Mouse (Mus musculus) induced T-regulatory cell, adult 2 months (primary cell): ENCODE data around the gene Avpr1b.
"Not testable (repeated sequence)": the region's sequence is repeated elsewhere in the genome, so short reads cannot be mapped to it uniquely, and the experiment has no call there.

Experiments
- DNase-seq: peaks from one replicate; pipeline ENCODE4 v3.0.0-alpha.2; 2012; ENCODE audit warnings: low read depth

Avpr1b gene

DNA sequence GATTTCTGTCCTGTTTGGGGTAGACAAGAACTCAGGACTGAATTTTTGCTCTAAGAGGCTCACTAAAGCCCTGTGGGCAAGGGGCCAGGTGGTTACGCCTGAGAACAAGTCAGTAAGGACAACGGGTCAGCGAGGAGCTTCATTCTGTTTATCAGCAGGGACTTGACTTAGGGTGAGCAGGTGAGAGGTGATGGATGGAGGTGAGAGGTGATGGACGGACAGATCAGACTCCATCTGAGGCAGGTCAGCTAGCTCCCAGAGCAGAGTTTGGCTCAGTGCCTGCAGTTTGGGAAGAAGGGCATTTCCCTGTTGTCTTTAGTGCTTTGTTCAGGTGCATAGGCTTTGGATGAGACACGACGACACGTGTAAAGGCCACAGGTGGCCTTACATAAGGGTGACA, 20.3 kb downstream of the Avpr1b start:
- no peak for DNase-seq

GRCm38 (mm10) chr1:131623644-131624043, 24.6 kb downstream of the Avpr1b start:
- no peak for DNase-seq

DNA sequence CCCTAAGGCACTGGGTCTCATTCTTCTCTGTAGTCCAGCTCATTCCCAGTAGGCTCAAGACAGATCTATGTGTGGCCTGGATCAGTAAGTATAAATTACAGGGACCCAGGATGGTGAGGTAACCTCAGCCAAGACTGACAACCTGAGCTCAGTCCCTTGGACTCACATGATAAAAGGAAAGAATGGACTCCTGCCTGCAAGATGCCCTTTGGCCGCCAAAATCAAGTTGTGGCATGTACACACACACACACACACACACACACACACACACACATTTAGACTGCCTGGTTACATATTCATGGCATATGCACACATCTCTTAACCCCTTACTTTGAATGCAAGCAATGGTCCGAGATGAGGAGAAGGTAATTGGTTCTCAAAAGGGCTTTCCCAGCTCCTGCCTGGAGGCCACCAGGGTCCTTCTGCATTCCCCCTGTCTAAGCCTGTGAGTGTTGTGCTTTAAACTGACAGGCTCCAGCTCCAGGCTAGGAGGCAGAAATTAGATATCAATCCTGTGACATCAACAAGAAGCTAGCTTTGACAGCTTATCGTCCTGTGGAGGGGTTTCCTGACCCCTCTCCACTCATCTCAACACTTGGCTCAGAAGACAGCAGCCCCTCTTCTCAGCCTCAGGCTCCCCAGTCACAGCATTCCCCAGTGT, 25.3 kb downstream of the Avpr1b start:
- DNase-seq = no peak

DNA sequence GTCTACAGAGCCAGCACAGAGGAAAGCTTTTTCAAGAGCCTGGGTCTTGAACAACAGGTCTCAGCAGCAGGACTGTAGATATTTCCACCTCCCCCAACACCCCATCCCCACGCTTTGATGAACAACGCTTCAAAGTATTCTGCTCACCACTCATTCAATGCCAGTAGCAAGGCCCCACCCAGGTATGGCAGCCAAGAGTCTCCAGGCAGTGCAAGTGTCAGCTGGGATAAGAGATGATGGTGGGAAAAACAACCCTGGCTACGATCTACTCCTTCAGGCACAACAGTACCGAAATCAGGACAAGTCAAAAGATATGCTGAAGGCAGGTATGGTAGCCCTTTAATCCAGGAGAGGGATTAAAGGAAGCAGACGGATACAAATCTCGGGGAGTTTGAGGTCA, 27.2 kb downstream of the Avpr1b start:
- DNase-seq = no peak

GRCm38 (mm10) chr1:131632216-131632615, 33.2 kb downstream of the Avpr1b start:
- DNase-seq = not testable (repeated sequence)

GRCm38 (mm10) chr1:131634495-131634894, 35.5 kb downstream of the Avpr1b start:
- no peak for DNase-seq

DNA sequence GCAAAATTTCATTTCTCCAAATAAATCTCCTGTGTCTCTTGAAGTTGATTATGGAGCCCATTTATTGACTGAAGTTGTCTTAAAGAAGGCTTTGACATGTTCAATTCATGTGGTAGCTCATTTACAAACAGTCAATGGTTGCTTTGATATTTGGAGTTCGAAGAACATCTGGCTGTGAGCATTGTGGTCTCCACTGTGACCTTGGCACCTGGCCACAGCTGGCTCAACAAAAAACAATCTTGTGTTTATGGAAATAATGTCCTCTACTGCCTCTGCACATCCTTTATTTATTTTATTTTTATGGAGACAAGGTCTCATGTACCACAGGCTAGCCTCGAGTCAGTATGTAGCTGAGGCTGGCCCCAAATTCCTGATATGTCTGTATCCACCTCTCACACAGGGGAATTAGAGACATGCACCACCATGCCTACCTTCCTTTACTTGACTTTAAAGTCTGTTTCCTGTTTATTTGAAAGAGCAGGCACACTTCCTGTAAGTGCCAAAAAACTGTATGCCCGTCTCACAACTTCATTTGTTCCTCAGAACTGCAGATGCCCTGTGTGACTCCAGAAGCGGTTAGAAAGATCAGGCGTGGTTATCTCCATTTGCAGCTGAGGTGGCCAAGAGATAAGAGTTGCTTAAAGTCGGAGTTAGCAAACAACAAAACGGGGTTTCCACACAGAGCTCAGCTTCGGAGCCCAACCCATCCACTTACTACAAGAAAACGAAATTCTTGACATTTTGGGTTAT, 38.9 kb downstream of the Avpr1b start, which contains the start of gene Ctse:
Ctse (plus strand) TSS at position 516 of the 750 bp plus-strand sequence.
- peak; percentile 87 for DNase-seq

DNA sequence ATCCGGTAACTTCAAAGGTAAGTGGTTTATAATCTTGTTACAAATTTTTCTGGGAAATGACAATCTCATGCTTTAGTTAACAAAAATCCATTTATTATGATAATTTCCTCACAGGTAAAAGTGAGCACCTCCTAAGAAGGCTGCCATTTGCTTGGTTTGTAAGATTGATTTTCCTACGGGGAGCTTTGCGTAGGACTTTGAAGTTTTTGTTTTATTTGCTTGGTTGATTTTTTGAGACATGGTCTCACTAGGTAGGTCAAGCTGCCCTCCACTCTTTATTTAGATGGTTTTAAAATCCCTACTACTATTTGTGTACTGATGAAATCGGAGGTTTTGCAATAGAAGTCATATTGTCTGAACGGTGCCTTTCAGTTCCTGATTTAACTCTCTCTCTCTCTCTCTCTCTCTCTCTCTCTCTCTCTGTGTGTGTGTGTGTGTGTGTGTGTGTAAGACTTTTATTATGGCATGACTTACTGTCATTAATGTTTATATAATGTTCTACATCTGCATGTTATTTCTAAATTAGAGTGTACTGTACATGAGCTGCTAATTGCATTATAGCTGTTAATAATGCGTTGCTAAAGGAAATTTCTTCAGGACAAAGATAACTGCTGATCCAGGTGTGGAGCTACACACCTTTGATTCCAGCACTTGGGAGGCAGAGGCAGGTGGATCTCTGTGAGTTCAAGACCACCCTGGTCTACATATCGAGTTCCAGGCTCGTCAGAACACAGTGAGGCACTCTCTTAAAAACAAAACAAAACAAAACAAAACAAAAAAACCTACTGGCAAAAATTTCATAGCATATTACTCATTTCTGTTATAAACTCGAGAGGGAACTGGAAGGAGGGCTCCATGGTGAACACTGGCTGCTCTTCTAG, 39.7 kb downstream of the Avpr1b start:
- peak; percentile 50 for DNase-seq

DNA sequence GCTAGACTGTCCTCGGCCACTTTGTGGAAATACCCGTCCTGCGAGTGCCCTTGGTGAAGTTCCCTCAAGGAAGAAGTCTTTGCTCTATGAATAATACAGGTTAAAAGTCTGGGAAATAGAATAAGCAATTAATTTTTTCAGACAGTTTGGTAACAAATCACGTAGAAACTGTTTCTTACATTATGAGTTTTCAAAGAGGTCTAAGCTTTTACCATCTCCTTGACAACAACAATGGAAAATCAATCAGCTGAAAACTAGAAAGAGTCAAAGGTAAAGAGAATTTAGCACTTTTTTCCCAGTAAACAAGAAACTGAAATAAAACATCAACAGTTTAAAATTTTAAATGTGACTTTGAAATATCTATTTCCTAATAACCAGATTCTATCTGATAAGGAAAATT, 41.0 kb downstream of the Avpr1b start:
- peak; percentile 44 for DNase-seq

GRCm38 (mm10) chr1:131641565-131641964, 42.5 kb downstream of the Avpr1b start:
- DNase-seq = no peak

DNA sequence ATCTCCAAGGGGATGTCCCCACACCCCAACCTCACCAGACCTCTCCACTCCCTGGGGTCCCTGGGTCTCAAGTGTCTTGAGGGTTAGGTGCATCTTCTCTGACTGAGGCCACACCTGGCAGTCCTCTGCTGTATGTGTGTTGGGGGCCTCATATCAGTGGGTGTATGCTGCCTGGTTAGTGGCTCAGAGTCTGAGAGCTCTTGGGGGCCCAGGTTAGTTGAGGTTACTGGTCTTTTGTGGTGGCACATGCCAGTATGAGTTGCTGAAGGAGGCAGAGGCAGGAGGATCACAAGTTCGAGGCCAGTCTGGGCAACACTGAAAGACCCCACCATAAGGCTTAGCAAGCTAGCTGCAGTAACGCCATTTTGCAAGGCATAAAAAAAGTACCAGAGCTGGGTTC, 43.2 kb downstream of the Avpr1b start:
- DNase-seq = no peak

DNA sequence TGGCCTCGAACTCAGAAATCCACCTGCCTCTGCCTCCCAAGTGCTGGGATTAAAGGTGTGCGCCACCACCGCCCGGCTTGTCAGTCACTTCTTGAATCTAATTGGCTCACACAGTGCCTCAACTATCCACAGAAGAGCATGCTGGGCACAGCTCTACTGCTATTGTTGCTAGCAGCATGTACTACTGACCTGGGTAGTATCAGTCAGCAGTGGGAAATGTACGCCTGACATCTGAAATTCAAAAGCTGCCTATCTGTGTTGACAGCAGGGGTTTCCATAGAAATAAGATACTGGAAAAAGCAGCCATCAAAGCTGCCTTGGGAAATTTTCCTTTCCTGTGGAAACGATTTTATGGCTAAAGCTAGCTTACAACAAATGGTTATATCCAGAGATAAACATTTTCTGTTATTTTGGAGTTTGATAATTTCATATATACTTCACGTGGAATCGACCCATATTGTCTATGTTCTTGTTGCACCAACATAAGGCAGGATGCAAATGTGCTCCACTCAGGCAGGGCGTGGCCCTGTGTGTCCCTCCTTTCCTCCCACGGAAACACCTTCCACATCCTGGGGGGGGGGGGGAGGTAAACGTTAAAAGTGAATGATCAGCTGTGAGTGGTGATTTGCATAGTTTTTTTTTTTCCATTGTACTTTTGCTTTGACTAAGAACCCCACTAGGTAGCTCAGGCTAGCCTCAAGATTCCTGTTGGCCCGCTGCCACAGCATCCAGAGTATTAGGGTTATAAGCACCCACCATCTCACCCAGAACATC, 53.8 kb downstream of the Avpr1b start:
- peak; percentile 80 for DNase-seq

DNA sequence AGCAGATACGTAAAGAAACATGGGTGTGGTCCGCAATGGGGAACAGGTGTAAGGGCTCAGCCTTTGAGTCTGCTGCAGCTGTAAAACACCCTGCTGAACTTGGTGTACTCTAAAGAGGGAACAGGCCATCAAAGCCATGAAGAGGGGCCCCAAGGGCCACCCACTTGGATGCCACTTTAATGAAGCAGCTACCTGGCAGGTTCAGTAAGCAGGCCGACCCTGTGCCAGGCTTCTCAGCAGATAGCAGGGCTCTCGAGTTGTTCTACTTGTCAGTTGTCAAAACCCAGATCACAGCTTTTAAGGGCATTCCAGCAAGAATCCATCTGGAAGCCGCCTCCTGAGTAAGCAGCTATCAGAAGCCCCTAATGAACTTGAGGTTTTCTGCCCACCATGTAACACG, 56.6 kb downstream of the Avpr1b start:
- DNase-seq = no peak

GRCm38 (mm10) chr1:131657945-131658354, 58.9 kb downstream of the Avpr1b start:
- DNase-seq = peak; percentile 97

GRCm38 (mm10) chr1:131659512-131660085, 60.6 kb downstream of the Avpr1b start:
- DNase-seq = no peak

DNA sequence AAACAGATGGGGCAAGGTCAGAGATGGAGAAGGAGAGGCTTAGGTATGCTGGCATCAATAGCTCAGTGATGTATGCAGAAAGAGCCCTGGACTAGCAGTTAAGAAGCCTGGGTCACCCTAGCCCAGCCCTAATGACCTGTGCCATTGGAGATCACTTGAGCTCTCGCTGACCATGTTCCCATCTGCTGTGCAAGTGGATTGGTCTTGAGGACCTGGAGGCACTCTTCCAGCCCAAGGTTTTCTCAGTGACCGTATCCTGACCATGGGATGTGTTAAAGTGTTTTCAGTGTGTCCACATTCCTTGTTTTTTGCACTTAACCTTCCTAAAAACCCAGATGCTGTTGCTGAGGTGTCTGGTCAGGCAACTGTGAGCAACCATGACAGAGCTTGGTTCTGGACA, 61.2 kb downstream of the Avpr1b start:
- DNase-seq = no peak

DNA sequence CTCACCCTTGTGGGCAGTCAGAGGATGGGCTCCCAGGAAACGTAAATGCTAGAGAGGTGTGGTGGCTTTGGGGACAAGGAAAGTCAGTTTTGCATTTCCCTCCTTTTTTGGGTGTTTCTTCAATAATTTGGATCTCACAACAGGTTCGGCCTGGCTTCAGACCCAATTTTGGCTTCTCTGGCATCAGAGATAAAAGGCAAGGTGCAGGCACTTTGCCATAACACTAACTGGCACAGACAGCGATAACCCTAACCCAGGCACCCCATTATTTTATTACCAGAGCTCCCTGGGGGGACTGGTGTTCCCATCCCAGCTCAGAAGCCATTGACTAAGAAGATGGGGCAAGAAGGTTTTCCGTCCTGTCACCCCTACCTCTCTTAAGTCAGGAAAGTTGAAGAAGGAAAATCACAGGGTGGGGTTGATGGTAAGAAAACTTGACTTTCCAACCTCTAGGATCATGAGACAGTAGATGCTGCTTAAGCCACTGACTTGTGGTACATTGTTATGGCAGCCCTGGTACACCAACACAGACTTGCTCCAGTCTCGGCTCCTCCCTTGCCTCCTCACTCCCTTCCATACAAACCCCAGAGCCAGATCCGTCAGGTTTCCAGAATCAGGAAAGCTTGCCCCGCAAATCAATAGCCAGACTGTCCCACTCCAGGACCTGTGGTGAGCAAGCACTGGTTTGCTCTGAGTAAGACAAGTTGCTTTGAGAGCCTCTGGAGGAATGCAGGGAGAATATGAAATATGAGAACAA, 61.9 kb downstream of the Avpr1b start:
- no peak for DNase-seq
